Mouse (Mus musculus): ENCODE measurements around the gene Bid. TPM values are rescaled to one million over a fixed set of nuclear protein-coding genes. Genes with fewer than 3 reads are reported as not detected.
"Not testable (repeated sequence)": the region's sequence is repeated elsewhere in the genome, so short reads cannot be mapped to it uniquely, and the experiment has no call there.

Gene Bid
- total RNA-seq, 2 experiments from 2014 or later, result 9.4 to 10.4 TPM

DNA sequence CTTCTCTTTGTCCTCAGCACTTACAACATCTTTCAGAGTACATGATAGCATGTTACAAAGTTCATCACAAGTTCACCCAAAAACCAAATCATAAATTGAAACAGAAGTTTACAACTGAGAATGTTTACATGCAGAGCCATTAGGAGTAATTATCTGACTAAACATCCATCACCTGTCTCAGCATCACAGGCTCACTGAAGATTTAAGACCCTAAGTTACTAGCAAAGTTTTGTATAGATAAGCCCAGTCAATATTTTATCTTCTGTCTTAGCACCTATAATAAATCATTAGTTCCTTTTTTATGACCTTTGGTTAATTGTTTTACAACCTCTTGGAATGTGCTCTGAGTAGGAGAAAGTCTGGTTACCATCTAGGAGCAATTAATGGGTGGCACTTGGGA, 65.9 kb downstream of the Bid start:
- DNase-seq (ENCODE audit: low spot score in 2 of 2); intact Hi-C loops (cut with DNase I): not testable (repeated sequence)

Other genes starting within 250 kb of the Bid start
- gene Slc25a18, start 143.3 kb downstream of the Bid start, total RNA-seq (2021), result 10 to 100 TPM; 65.3 to 66.5 TPM
- gene Atp6v1e1, start 94.1 kb downstream of the Bid start, total RNA-seq (2021), result 100 to 1,000 TPM; 542 to 588 TPM
- 10 to 100 TPM; 45.9 to 48.5 TPM for gene Bcl2l13, start 80.6 kb downstream of the Bid start, total RNA-seq (2021)
- gene Mical3, start 214.1 kb upstream of the Bid start, total RNA-seq (2021), result 100 to 1,000 TPM; 110 to 127 TPM